Mouse (Mus musculus): ENCODE results near the gene Agap2.

GRCm38 (mm10) chr10:127100414-127100813 lies 25.3 kb downstream of the Agap2 start:
- TF ChIP-seq CTCF (IDR thresholded peaks at IDR 0.05; ENCODE audit: low read depth, low read length) (no peak), POLR2A (IDR thresholded peaks at IDR 0.05; ENCODE audit: extremely low read depth, insufficient read depth, low read length) (no peak)
